Mouse (Mus musculus) forebrain, embryonic 12.5 days (tissue): ENCODE data around the gene Nos1. TPM values are rescaled to one million over a fixed set of nuclear protein-coding genes. Genes with fewer than 3 reads are reported as not detected.
"Not testable (repeated sequence)": the region's sequence is repeated elsewhere in the genome, so short reads cannot be mapped to it uniquely, and the experiment has no call there.

Experiments used
- ATAC-seq: fragments of 200-750 bp; cut with Nextera tagmentation; 2 replicates; pipeline ENCODE4 v1.8.0; 2017; ENCODE audit warnings: moderate TSS enrichment; ENCODE audit not compliant: low FRiP score
- H3K27ac ChIP-seq: fragments of 300-500 bp; sonication (generic); 2 replicates; pipeline ENCODE4 v1.5.1; 2016; ENCODE audit warnings: mild to moderate bottlenecking
- H3K27me3 ChIP-seq: fragments of 300-500 bp; sonication (generic); 2 replicates; pipeline ENCODE4 v1.6.1; 2016; ENCODE audit warnings: mild to moderate bottlenecking
- H3K36me3 ChIP-seq: fragments of 300-500 bp; sonication (generic); replicated peaks from 2 replicates; pipeline ENCODE4 v1.6.1; 2016; ENCODE audit warnings: mild to moderate bottlenecking
- H3K4me1 ChIP-seq: fragments of 300-500 bp; sonication (generic); 2 replicates; pipeline ENCODE4 v1.6.1; 2016
- H3K4me2 ChIP-seq: fragments of 300-500 bp; sonication (generic); 2 replicates; pipeline ENCODE4 v1.6.1; 2016; ENCODE audit warnings: mild to moderate bottlenecking, moderate library complexity
- H3K4me3 ChIP-seq: fragments of 300-500 bp; sonication (generic); replicated peaks from 2 replicates; pipeline ENCODE4 v1.5.1; 2016; ENCODE audit warnings: mild to moderate bottlenecking
- H3K9ac ChIP-seq: fragments of 300-500 bp; sonication (generic); 2 replicates; pipeline ENCODE4 v1.6.1; 2016; ENCODE audit warnings: mild to moderate bottlenecking
- H3K9me3 ChIP-seq: fragments of 300-500 bp; sonication (generic); 2 replicates; pipeline ENCODE4 v1.6.1; 2016
- WGBS: fragments of 180-500 bp; shearing (Covaris S2); methylation state at CpG from one replicate; pipeline ENCODE4 v1.1.7; 2016; 5-methylcytosine and 5-hydroxymethylcytosine counted together
- polyA plus RNA-seq: library from polyadenylated mRNA; unstranded; fragments of >200 nt; fragmentation: Nextera tagmentation; extraction: Ambion mirVana; gene quantifications from 2 replicates; pipeline ENCODE4 v1.2.1, GENCODE M21; 2016

Nos1 gene
- polyA plus RNA-seq, 1 experiment from 2014 or later, result 0.28 TPM

DNA sequence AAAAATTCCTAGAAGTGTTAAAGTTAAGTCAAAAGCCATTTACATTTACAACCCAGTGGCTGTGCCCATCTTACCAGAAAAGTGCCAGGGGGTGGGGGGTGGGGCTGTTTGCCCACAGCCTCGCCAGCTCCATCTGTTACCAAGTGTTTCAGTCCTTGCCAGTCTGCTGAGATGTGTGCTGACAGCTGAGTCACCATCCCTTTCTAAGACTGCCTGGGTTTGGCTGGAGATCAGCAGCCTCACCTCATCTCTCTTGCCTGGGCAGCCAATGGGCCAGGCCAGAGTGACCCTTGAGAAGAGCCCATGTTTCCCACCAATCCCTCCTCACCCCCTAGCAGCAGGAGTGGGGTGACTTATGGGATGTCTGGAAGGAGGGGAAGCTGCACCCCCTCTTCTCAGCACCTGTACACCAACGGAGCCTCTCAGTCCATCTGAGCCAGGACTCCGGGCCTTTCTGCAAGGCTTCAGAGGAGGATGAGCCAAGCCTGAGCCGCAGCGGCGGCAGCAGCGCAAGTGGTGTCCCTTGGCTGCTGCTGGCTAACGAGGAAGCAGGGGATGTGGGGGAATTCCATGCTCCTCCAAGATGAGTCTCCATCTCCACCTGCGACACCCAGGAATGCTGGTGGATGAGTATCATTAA is 100.2 kb downstream of the Nos1 start:
- H3K36me3 ChIP-seq, result no peaks in the 10 kb centered on the region
- H3K27ac ChIP-seq, result no peak overlapping the region
- H3K4me2 ChIP-seq, result no peak overlapping the region
- 0 out of 2 replicates have a peak, but pooled peaks cover 3% of the 10 kb centered on the region for H3K9me3 ChIP-seq
- H3K4me1 ChIP-seq, result no peaks in the 10 kb centered on the region
- H3K27me3 ChIP-seq, result no peaks in the 10 kb centered on the region
- ATAC-seq, result no peak
- no peak overlapping the region for H3K4me3 ChIP-seq
- no peak overlapping the region for H3K9ac ChIP-seq
- WGBS, result 87% methylated on average over 9 of the region's 9 CpGs

DNA sequence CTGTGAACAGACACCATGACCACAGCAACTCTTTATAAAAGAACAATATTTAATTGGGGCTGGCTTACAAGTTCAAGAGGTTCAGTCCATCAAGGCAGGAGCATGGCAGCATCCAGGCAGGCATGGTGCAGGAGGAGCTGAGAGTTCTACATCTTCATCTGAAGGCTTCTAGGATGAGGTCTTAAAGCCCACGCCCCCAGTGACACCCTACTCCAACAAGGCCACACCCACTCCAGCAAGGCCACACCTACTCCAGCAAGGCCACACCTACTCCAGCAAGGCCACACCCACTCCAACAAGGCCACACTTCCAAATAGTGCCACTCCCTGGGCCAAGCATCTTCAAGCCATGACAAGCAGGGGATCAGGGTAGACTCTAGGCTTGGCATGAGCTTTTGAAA is 101.6 kb downstream of the Nos1 start:
- H3K4me1 ChIP-seq, result not testable (repeated sequence)
- WGBS, result 76% methylated on average over 1 of the region's 1 CpGs

DNA sequence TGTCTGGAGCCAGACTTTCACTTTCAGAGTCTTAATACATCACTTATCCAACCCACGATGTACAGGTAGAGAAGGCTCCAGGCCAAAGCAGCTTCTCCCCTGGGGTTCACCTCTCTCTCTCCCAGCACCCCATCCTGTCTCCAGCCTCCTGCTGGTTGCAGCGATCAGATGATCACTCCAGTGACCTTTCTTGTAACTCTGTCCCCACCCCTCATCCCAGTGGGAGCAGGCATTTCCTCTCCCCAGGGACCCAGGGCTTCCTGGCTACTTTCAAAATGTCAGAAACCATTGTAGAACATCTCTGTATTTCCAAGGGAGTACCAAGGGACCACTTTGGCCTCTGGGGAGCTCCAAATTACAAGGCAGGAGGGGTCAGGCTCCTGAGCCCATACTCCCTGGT is 104.2 kb downstream of the Nos1 start:
- ATAC-seq, result no peak
- no peak overlapping the region for H3K4me2 ChIP-seq
- no peaks in the 10 kb centered on the region for H3K4me1 ChIP-seq
- 0 out of 2 replicates have a peak, but pooled peaks cover 3% of the 10 kb centered on the region for H3K9me3 ChIP-seq
- no peaks in the 10 kb centered on the region for H3K36me3 ChIP-seq
- 70% methylated on average over 2 of the region's 2 CpGs for WGBS
- H3K9ac ChIP-seq, result no peak overlapping the region
- no peak overlapping the region for H3K4me3 ChIP-seq
- 0 out of 2 replicates have a peak, but pooled peaks cover 3% of the 10 kb centered on the region for H3K27me3 ChIP-seq
- H3K27ac ChIP-seq, result no peak overlapping the region

More for the DNA sequence above, 101.6 kb downstream of the Nos1 start:
- H3K4me2 ChIP-seq, ATAC-seq, H3K27me3 ChIP-seq, H3K9me3 ChIP-seq, H3K4me3 ChIP-seq, H3K36me3 ChIP-seq, H3K9ac ChIP-seq, H3K27ac ChIP-seq: not testable (repeated sequence)

DNA sequence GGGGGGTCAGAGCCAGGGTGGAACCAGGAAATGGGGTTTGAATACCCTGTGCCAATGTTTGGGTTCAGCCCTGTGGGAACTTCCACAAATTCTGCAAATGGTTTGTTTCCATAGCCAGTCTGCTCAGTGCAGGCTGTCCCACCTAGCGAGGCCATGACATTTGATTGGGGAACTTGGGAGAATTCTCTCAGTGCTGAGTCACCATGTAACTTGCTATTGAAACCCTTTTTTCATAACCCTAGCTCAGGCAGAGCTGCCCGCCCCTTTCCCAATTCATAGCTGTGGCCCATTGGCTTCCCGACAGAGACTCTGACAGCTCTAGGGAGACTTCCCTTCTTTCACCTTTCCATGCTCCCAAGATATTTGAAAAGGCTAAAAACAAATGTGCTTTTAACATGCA is 107.3 kb downstream of the Nos1 start:
- H3K4me2 ChIP-seq, result no peak overlapping the region
- 0 out of 2 replicates have a peak, but pooled peaks cover 3% of the 10 kb centered on the region for H3K27me3 ChIP-seq
- H3K9ac ChIP-seq, result no peak overlapping the region
- H3K36me3 ChIP-seq, result no peaks in the 10 kb centered on the region
- H3K4me1 ChIP-seq, result no peaks in the 10 kb centered on the region
- no peak overlapping the region for H3K27ac ChIP-seq
- no peaks in the 10 kb centered on the region for H3K9me3 ChIP-seq
- H3K4me3 ChIP-seq, result no peak overlapping the region
- WGBS, result 79% methylated on average over 3 of the region's 3 CpGs
- no peak for ATAC-seq

DNA sequence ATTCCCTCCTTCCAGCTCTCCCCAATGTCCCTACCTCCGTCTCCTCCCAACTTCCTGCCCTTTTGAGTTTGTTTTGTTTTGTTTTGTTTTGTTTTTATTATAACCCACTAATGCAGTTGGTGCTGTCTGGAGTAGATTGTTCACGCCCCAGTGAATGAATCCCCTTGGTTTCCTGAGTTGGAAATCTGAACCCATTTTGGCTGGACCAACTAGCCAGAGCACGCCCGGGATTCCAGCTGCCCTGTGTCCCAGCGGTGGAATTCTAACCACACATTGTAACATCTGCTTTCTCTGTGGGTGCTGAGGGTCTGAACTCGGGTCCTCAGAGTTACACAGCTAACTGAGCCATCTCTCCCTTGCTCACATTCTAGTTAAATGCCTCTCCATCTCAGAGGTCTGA is 108.1 kb downstream of the Nos1 start:
- Histone ChIP-seq H3K4me2 (no peak overlapping the region), H3K4me3 (no peak overlapping the region), H3K9ac (no peak overlapping the region), H3K36me3 (no peaks in the 10 kb centered on the region), H3K27ac (no peak overlapping the region), H3K4me1 (no peaks in the 10 kb centered on the region), H3K27me3 (0 out of 2 replicates have a peak, but pooled peaks cover 3% of the 10 kb centered on the region), H3K9me3 (no peaks in the 10 kb centered on the region)
- no peak for ATAC-seq
- WGBS, result 69% methylated on average over 6 of the region's 6 CpGs

DNA sequence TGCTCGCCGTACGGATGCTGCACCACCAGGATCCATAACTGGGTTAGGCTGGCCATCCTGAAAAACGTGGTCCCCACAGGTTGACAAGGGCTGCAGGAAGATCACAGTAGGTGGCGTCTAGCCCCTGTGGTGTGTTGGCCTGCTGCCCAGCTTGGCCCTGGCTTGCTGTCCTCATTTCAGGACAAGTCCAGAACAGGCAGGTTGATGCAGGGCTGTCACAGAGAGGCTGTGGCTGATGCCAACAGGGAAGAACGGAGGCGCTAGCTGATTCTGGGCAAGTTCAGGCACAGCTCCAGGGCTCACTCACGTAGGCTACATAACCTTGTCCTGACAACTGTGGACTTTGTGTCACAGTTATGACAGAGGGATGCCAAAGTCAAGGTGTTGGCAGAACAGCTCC is 108.7 kb downstream of the Nos1 start:
- Histone ChIP-seq H3K27ac (no peak overlapping the region), H3K9ac (no peak overlapping the region), H3K36me3 (no peaks in the 10 kb centered on the region), H3K4me3 (no peak overlapping the region), H3K9me3 (no peaks in the 10 kb centered on the region), H3K4me2 (no peak overlapping the region), H3K27me3 (0 out of 2 replicates have a peak, but pooled peaks cover 3% of the 10 kb centered on the region), H3K4me1 (no peaks in the 10 kb centered on the region)
- no peak for ATAC-seq
- 74% methylated on average over 8 of the region's 8 CpGs for WGBS

DNA sequence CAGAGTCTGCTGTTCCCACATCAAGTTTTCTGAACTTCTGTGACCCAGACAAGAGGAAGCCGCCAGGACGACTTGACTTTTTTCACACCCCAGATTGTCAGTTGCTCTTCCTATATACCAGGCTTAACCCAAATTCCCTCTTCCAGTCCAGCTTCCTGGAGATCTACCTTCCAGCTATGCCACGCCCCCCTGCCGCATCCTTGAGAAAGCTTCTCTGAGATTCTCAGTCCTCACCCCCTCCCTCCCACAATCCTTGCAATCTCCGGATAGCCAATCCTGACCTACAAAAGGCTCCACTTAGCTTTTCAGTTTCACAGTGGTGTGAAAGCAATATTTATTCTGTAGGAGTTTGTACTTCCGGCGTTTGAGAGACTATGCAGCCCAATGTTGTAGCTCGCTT is 110.0 kb downstream of the Nos1 start:
- Histone ChIP-seq H3K9me3 (no peaks in the 10 kb centered on the region), H3K27ac (no peak overlapping the region), H3K4me3 (no peak overlapping the region), H3K9ac (no peak overlapping the region), H3K4me2 (no peak overlapping the region), H3K4me1 (no peaks in the 10 kb centered on the region), H3K27me3 (0 out of 2 replicates have a peak, but pooled peaks cover 3% of the 10 kb centered on the region), H3K36me3 (no peaks in the 10 kb centered on the region)
- whole genome bisulfite sequencing, result 72% methylated on average over 8 of the region's 8 CpGs
- ATAC-seq, result no peak

DNA sequence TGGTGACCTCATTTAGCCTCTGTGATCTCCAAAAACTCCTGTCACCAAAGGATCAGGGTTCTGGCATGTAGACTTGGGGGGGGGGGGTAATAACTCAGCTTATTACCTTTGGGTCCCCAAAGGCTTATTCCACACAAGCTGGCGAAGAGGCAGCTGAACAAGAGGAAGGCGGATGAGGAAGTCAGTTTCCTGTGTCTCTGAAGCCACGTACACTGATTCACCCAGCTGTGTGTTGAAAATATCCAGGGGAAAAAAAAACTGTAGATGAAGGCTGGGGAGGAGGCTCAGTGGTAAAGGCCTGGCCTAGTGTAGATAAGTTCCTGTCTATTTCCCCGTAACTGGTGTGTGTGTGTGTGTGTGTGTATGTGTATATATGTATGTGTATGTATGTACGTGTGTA is 110.7 kb downstream of the Nos1 start:
- no peak for ATAC-seq

DNA sequence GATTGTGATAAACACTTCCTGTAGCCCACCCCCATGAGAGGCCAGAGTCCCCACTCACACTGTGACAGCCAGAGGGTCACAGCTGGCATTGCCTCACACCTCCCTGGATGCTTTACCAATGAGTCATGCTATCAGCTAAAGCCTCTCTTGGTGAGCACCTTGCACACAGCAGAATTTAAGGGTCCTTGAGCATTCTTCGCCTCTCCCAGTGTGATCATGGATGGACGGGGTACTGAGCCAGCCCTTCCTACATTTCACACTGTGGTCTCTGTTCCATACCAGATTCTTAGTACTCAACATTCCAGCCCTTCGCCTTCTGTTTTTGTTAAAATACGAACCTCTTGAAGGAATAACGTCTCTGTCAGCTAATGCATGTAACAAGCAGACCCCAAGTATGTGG is 113.2 kb downstream of the Nos1 start:
- 92% methylated on average over 5 of the region's 5 CpGs for WGBS

More for the DNA sequence above, 110.7 kb downstream of the Nos1 start:
- H3K4me2 ChIP-seq, result no peak overlapping the region
- H3K9ac ChIP-seq, result no peak overlapping the region
- H3K4me1 ChIP-seq, result no peaks in the 10 kb centered on the region
- H3K36me3 ChIP-seq, result no peaks in the 10 kb centered on the region
- 0 out of 2 replicates have a peak, but pooled peaks cover 3% of the 10 kb centered on the region for H3K27me3 ChIP-seq
- no peak overlapping the region for H3K27ac ChIP-seq
- H3K9me3 ChIP-seq, result no peaks in the 10 kb centered on the region
- no peak overlapping the region for H3K4me3 ChIP-seq
- 90% methylated on average over 5 of the region's 5 CpGs for WGBS

DNA sequence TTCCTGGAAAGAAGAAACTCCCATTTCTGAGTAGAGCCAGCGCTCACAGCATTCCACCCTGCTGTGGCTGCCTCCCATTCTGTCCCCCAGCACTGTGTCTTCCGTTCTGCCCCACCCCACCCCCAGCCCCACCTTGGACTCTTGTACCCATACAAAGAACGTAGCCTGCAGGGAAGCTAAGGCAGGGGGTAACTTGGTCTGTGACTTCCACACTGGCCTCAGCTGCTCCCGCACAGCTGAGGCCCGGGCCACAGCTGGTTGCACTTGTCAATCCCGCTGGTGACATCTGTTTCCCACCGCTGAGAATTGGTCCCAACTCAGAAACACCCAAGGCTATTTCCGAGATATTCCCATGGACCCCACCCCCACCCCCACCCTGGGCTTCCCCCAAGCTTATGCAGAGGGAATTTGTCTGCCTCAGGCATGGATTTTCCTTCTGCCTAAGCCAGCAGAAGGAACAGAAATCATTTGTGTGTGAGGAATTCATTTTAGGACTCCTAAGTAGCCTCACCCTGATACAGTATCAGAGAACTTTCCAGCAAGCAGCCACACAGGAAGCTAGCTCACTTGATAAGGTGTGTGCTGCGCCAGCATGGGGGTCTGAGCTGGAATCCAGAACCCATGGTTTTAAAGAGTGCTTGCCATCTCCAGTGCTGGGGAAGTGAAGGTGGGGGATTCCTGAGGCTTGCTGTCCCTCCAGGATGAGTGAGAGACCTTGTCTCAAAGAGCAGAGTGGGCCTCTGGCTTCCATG is 117.4 kb downstream of the Nos1 start:
- H3K27me3 ChIP-seq, result 0 out of 2 replicates have a peak, but pooled peaks cover 14% of the 10 kb centered on the region
- no peak overlapping the region for H3K9ac ChIP-seq
- ATAC-seq, result no peak; the same call in 1 of the 2 replicates
- H3K9me3 ChIP-seq, result no peaks in the 10 kb centered on the region
- H3K4me3 ChIP-seq, result no peak overlapping the region
- peaks cover 23% of the 10 kb centered on the region for H3K4me1 ChIP-seq
- WGBS, result 15% methylated on average over 9 of the region's 9 CpGs
- no peak overlapping the region for H3K27ac ChIP-seq
- no peaks in the 10 kb centered on the region for H3K36me3 ChIP-seq
- H3K4me2 ChIP-seq, result no peak overlapping the region

More for the DNA sequence above, 113.2 kb downstream of the Nos1 start:
- H3K36me3 ChIP-seq, result no peaks in the 10 kb centered on the region
- no peak overlapping the region for H3K4me3 ChIP-seq
- no peak overlapping the region for H3K27ac ChIP-seq
- H3K4me1 ChIP-seq, result peaks cover 14% of the 10 kb centered on the region
- H3K9ac ChIP-seq, result no peak overlapping the region
- 0 out of 2 replicates have a peak, but pooled peaks cover 5% of the 10 kb centered on the region for H3K27me3 ChIP-seq
- no peak overlapping the region for H3K4me2 ChIP-seq
- ATAC-seq, result no peak
- H3K9me3 ChIP-seq, result no peaks in the 10 kb centered on the region

DNA sequence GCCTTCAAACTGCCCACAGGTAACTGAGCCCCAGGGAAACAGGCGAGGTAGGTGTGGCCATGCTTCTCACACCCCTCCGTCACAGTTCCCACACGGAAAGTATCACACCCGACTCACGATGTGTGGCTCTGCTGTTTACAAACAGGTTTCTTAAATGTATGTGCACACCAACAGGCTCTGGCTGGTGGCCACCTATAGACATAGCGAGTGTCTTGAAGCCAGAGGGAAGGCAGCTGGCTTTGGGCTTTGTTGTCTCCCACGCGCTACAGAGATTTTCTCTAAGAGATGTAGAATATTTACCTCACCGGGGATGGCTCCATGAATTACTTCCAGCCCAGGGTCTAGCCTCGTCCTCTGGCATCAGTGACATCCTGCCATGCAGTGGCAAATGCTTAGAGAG is 118.5 kb downstream of the Nos1 start:
- H3K36me3 ChIP-seq, result no peaks in the 10 kb centered on the region
- no peak overlapping the region for H3K4me2 ChIP-seq
- no peak for ATAC-seq
- H3K27ac ChIP-seq, result no peak overlapping the region
- WGBS, result 80% methylated on average over 10 of the region's 10 CpGs
- H3K4me3 ChIP-seq, result no peak overlapping the region
- H3K9me3 ChIP-seq, result no peaks in the 10 kb centered on the region
- no peak overlapping the region for H3K9ac ChIP-seq
- peaks cover 32% of the 10 kb centered on the region for H3K4me1 ChIP-seq
- H3K27me3 ChIP-seq, result 0 out of 2 replicates have a peak, but pooled peaks cover 14% of the 10 kb centered on the region

DNA sequence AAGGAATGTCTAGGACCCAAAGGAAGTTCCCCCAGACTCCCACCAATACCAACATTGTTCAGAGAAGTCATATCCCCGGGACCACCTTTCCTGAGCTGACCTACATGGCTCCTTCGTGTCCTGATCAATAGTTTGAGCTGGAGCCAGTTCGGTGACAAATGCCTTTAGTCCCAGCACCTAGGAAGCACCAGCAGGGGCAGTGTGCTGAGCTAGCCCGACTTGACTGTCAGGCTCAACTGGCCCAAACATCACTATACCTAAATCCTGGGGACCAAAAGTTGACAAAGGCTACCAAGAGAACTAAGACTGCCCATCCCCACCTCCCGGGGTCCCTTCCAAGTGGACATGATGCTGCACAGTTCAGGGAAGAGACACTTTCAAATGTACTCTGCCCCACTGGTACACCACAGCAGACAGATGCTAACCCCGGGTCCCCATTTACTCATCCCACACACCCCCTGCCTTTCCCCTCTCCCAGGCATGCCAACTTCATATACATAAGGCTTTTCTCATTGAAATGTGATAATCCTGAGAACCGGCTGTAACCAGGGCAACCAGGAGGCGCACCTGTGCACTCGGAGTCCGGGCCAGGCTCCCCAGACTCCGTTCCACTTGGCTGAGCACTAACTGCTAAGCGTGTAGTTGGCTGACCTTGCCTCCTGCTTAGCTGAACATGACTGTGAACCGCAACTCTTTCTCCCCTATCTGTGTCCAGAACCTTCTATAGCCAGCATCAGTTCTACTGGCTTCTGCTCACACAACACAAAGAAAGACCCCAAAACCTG is 120.3 kb downstream of the Nos1 start:
- peaks cover 32% of the 10 kb centered on the region for H3K4me1 ChIP-seq
- peaks cover 14% of the 10 kb centered on the region; the same call in 1 of the 2 replicates for H3K27me3 ChIP-seq
- H3K9me3 ChIP-seq, result no peaks in the 10 kb centered on the region
- H3K9ac ChIP-seq, result no peak overlapping the region
- no peaks in the 10 kb centered on the region for H3K36me3 ChIP-seq
- no peak overlapping the region for H3K4me3 ChIP-seq
- no peak overlapping the region for H3K4me2 ChIP-seq
- no peak overlapping the region for H3K27ac ChIP-seq
- ATAC-seq, result no peak
- WGBS, result 12% methylated on average over 13 of the region's 13 CpGs
